Mouse (Mus musculus) embryo, embryonic 9.5 days (tissue): ENCODE results near the gene Sorcs3.
A peak's percentile ranks its signal among the peaks of the same experiment; 100 is the strongest.

ENCODE experiments used
- DNase-seq: peaks from one replicate; pipeline ENCODE4 v3.0.0-alpha.2; 2017; ENCODE audit errors: extremely low spot score

The Sorcs3 gene

DNA sequence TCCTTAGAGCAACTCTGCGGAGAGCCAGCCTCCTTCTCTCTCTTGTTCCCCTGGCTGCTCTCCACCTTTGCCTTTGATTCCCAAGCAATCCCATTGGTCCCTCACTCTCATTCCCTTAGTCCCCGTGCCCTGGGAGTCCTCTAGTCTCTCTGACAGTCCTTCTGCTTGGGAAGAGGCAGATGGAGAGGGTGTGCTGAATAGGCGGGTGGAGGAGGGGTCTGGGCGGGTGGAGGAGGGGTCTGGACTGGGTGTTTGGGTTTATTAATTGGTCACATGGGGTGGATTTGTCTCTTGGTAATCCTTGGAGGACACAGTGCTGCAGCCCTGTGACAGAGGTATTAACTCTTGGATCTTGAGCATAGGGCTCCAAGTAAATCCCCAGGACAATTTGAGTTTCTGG is 77.4 kb downstream of the Sorcs3 start:
- no peak for DNase-seq

DNA sequence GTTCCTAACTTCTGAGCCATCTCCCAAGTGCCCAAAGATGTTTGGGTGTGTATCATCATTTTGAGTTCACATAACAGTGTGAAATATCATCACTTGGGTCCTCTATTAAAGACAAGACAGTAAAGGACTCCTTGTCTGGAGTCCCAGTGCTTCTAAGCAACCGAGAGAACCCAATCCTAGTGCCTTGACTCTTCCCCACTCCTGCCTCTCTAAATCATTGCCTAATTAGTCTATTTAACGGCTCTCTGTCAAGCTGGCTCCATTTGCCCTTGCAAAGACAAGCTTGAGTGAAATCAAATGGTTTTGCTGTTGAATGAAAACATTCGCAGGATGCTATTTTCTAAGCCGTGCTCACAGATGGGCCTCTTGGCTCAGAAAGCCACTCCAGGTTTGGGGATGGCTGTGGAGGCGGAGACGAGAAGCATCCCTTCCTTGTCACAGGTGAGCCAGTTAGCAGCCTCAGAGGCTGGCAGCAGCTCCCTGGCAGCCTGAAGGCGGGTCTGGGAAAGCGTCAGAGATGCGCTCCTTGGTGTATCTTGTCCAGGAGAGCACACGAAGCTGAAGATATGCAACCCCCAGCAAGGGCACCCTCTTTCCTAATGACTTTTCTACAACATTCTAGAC is 79.9 kb downstream of the Sorcs3 start:
- no peak for DNase-seq

DNA sequence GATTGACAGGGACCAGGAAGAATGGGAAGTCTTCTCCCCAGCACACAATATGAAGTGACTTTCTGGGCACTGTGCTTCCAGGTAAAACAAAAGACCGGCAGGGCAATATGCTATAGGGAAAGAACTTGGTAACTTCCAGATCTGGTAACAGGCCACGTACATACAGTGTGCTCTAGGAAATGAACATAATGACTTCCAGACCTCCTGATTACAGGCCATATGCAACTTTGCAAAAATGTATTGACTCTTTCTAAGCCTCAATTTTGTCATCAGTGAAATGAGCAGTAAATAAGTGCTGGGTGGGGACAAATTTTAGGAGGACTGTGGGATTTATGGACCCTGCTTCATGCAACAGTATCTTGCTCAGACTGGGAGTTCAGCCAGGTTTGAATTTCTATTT is 88.4 kb downstream of the Sorcs3 start:
- no peak for DNase-seq

DNA sequence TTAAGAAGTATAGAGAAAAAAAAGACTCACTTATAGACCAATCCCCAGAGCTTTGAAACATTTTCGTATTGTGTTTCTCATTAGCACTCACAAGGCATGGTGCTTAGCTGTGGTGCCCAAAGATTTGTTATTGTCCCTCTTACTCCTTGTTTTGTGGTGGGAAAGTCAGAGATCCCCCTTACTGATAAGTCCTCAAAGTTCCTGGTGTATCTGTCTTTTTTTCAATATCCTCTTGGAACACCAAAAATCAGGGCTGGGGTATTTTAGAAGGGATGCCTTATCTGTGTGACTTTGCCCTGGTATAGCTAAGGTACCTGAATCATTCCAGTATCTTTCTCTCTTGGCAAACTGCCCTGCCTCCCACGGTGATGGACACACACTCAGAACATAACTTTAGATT is 92.6 kb downstream of the Sorcs3 start:
- DNase-seq, result no peak

DNA sequence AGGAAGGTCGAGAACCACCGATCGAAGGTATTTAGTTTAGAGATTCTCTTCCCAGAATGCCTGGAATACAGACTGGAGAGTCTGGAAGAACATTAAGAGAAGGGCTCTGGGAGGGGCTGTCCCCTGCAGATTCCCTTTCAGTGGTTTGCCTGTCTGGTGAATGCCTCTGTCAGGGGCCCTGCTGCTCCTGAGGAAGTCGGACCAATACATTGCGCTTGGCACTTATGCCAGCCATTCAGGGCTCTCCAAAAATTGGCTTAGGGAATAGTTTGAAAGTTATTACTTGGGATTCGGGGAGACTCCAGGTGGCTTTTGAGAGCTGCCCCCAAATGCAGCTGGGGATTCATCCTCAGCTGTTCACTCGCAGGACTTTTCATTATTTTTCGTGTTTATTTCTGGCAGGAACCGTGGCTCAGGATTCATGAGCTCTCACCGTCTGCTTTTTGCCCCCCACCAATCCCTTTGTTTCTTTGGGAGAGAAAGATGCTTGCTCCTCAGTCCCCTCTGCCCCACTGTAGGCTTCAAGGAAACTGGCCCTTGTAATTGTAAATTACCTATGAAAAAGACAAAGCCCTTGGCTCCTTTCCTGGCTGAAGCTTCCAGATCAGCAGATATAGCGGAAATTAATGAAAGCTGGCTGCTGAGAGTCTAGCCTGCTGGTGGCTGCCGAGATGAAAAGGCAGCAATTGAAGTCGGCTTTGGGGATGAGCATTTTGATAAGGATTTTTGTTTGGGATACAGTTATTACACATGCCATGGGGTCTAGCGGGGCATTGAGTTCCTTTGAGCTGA is 94.8 kb downstream of the Sorcs3 start:
- peak; percentile 3 for DNase-seq

DNA sequence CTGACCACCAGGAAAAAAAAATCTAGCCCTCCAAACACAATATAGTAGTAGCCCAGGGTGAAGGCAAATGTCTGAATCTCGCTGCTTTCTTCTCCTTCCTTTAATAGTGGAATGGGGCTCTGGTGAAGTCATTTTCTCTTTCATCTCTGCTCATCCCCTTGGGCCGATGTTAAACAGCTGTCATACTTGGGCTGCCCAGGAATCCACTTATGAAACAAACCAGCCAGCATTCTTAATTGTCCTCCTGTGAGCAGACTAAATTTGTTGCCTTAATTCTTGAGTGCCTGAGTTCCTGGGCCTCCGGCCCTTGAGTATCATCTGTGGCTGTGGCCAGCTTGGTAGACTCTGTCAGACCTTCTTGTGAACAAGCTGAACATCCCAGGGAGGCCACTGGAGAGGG is 95.5 kb downstream of the Sorcs3 start:
- DNase-seq, result no peak

DNA sequence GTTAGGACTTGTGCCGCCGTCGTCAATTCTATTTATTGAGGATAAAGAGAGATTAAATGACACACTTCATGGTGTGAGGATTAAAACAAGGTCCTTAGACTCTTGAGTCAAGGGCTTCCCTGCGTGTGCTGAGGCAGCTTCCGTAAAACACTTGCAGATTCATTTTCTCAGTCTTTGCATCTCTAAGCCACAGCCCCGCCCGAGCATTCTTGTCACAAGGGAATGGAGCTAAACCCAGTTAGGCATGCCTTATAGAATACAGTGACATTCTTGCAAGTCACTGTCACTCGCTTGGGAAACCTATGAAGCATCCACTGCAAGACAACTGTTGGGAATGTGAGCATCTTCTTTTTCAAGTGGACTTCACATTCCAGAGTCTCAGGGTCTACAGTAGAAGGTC is 102.5 kb downstream of the Sorcs3 start:
- DNase-seq, result no peak

DNA sequence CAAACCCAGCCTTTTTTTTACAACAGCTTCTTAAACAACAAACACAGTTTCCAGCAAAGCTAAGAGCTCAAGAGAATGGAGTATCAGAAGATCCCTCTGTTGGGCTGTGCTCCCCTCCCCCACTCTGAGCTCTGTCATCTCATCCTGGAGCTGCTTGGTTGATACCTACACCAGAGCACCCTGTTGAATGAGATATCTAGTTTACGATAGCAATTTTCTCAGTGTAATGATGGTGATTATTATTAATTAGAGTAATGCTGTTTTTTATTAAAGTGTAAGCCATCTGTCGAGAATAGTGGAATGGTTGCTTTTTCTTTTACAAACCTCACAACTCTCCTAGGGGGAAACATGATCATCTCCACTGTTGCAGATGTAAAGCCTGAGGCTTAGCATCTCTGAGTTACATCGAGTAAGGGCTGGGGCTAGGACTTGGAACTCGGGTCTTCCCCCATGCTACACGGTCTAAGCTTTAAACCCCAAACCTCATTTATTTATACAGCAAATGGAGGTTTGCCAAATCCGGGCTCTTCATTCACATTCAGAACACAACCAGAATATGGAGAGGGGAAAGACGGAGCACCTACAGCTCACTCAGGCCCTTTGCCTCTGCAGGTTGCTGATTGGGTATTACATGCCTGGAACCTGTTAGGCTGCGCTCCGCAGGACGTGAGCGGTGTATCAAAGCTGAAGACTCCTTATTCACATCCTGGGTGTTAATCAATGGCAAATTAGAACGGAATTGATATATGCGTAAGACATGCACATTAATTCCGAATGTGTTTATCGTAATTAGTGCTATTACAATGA is 103.9 kb downstream of the Sorcs3 start:
- no peak for DNase-seq

DNA sequence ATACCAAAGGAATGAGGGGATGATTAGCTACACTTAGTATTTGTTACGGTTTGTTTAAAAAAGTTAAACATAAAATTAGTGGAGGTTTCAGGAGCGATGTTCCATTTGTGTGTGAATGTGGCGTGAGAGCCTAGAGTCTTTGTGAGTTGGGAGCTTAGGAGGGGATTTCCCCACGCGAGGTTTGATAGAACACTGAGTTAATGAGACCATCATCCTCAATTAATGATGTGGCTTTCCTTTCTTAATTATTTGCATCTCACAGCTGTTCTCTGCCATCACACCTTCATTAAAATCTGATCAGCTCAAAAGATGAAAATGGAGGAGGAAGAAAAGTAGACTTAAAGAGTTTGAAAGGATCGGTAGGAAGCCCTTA is 104.5 kb downstream of the Sorcs3 start:
- DNase-seq, result no peak

DNA sequence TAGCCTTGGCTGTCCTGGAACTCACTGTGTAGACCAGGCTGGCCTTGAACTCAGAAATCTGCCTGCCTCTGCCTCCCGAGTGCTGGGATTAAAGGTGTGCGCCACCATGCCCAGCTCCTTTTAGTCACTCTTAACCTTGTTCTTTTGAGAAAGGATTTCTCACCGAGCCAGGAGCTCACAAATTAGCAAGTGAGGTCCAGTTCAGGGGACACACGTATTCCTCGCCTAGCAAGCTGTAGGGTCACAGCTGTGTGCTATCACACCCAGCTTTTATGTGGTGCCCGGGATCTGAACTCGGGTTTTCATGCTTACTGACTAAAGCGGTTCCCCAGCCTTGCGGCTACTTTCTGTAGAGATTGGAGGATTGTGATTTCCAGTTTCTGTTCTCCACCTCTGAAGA is 108.0 kb downstream of the Sorcs3 start:
- DNase-seq, result no peak

DNA sequence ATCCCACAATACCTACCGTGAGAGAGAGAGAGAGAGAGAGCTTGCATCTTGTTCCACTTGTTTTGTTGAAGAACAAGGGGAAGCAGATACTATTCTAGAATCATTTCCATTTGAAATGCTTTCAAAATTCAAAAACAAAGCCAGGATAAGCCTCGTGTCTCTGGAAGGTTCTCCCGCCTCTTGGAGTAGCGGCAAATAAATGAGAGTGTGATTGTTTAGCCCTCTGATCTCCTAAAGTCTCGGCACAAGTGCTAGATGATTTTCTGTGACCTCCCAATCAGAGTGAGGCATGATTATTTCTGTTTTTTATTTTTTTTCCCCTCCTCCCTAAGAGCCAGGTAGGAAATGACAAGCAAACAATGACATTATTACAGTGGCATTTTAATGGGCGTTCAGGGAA is 121.3 kb downstream of the Sorcs3 start:
- DNase-seq, result no peak

DNA sequence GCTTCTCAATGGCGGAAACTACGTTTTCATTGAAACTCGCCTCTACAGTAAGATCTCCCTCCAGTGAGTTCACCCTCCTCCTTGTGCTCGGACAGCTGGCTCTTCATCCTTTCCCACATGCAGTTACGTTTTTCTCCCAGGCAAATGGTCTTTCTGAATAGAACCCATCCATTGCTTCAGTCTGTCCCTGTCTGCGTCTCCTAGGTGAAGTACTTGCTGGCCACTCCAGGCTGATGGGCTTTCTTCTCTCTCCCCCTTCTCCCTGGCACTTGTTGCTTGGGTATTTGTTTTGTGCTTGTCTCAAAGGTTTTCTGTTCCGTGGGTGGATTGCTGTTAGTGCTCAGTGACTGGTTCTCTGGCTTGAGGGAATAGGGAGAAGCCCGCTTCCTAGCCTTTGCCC is 122.3 kb downstream of the Sorcs3 start:
- no peak for DNase-seq

DNA sequence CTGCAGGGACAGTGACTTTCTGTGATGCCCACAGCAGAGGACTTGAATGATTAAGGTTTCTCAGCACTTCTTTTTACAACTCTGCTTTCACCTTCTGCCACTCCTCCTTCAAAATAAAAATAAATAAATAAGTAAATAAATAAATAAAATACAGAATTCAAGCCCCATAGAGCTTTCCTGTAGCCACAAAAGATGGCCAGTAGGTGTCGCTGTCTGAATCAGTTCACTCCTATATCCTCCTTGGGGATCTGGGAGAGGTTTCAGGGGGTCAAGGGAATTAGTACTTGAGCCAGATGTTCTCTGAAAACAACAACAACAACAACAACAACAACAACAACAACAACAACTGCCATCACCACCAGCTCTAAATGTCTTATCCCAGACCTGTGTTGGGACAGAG is 125.8 kb downstream of the Sorcs3 start:
- DNase-seq, result no peak

DNA sequence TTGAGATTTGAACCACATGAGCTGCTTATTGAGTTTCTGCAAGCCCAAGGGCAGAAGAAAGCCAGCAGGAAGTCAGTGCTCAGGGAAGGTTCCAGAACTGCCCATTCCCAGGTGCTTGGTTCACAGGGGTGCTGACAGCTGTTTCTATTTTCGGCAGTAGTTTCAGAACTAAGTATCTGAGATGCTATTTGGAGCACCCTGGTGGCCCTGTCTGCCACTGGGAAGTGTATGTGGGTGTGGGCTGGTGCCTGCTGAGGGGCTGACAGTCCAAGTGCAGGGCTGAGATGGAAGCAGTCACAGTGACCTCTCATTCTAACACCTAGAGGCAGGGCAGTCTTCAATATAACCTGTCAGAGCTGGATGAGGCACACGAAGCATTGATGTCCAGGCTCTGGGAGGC is 127.3 kb downstream of the Sorcs3 start:
- no peak for DNase-seq

DNA sequence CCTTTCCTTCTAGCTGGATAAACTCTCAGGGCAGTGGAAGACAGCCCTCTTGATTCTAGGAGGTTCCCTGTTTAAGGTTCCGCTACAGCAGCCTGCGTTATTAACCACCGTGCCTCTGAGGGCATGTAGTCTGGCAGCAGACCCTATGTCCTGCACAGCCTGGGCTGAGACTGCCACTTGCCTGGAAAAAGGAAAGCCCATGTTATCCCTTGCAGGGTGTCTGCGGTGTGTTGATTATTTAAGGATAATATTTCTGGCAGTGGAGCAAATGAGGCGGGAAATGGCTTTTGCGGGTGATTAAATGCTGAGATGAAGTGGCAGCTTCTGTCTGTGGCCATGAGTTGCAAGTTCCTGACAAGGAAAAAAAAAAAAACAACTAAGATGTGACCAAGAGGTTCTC is 131.6 kb downstream of the Sorcs3 start:
- DNase-seq, result no peak

DNA sequence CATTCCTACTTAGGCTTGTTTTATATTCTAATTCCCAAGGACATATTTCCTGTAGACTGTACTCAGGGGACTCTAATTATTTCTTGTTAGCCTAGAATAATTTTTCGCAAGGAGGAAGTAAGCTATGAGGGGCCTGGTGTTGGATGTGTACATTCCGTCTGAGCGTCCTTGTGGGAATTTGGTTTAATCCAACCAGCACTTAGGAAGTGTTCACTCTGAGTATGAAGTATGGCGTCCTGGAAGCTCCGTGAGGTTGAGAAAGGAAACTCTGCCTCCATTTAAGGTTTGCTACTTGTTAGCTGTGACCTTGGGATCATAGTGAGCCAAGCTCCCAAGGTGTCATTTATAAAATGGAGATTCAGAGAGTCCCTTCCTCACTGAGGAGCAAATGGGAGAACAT is 132.3 kb downstream of the Sorcs3 start:
- DNase-seq, result no peak

DNA sequence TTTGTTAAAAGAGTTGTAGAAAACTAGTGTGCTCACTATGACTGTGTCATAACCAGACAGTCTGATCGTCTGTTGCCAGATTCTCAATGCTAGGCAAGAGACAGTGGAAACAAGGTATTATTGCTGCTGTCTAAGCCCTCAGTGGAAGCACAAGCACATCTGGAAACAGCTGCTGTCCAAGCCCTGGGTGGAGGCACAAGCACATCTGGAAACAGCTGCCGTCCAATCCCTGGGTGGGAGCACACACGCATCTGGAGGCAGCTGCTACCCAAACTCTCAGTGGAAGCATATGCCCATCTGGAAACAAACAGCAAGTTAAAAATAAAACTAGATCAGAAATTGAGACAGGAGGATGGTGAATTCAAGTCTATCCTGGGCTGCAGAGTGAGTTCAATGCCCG is 136.9 kb downstream of the Sorcs3 start:
- no peak for DNase-seq

DNA sequence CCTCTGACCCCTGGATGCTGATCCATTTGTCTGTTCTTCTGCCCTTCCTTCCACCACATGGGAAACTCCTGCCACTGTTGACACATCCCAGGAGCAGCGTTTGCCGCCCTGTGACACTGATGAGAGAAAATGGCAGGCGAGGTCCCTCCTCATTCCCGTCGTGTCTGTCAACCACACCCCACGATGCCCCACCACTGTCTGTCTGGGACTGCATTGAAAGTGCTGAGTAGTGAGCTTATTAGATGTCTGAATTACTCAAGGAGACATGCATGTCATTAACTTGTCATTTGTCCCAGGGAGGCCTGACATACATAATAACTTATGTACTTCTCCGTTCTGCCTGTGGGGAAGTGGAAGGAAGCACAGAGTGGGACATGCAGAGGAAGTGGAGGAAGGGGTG is 137.6 kb downstream of the Sorcs3 start:
- no peak for DNase-seq

DNA sequence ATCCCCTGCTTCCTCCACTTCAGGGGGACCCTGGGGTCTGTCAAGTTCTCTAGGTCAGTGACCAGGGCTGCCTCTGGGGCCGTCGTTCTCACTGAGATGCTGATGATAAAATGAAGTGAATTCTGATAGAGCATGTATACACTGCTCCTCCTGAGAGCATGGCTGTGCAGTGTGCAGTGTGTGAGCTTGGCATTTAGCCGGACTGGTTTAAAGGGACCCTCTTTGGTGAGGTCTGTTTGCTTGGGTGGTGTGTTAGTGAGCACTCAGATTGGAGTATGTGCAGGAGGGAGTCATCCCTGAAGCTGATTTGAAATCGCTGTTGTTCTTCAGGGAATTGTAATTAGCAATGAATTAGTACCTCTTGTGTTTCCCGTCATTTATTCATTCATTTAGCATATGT is 141.3 kb downstream of the Sorcs3 start:
- no peak for DNase-seq

DNA sequence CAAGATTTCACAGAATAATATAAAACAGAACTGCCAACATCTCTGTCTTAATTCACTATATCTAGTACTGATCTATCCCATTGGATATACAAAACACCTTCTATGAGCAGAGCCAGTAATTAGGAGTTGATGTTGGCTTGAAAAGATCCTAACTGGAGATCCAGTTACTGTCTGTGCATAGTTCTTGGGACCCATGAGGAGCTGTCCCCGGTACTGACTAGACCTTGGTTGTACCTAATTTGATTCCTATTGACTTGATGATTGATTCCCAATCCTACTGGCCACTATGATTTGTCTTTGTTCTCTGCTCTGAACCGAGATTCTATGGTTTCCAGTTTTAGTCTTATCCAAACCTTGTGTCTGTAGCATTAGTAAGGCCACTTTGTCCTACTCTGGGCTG is 151.0 kb downstream of the Sorcs3 start:
- no peak for DNase-seq

DNA sequence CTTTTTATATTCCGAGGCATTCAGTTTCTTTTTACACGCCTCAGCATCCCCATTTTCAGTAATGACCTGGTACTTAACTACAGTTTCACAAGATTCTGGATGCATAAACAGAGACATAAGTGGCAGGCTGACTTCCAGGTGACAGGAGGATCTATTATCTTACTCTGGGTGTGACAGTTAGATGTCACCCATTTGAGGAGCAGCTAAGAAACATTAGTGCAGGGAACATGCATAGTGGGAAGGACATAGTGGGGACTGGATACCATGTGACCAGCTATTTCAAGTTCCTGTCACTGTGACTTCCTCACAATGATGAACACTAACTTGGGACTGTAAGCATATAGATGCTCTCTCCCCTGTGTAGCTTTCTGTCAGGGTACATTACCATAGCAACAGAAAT is 156.3 kb downstream of the Sorcs3 start:
- no peak for DNase-seq

DNA sequence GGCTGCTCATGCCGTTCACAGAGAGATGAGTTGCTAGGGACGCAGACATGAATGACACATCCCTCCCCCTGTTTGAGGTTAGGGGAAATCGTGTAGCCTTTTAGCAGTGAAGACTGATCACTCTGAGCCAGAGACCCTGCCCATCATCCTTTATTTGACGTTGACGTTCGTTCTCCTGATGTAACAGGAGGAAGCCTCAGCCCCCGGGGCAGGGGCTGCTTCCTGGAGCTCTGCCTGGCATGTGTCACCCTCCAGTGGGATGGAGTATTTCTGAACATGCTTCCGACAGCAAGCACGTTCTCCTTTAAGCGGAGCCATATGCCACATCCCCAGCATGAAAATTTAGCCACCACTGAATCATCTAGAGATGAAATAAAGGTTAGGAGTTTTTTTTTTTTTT is 162.2 kb downstream of the Sorcs3 start:
- DNase-seq, result no peak

DNA sequence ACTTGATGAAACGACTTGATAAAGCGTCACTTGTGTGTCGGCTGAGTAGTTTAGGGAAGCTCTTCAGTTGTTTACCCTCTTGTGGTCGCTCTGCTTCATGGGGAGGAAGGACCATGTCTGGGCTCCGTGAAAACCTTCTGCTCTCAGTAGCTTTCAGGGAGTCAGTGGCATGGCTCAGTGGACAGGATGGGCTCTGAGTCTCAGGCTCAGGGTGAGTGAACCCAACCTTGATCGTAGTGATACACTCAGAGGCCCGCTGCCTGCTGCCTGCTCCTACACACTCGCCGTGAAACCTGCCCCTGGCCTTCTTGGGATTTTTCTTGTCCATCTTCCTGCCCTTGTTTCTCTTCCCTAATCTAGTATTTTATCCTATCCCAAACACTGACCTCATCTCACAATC is 166.0 kb downstream of the Sorcs3 start:
- no peak for DNase-seq
